Mouse (Mus musculus) kidney, adult 9 months (tissue): ENCODE measurements around the gene Rpl23.
"Not testable (repeated sequence)": the region's sequence is repeated elsewhere in the genome, so short reads cannot be mapped to it uniquely, and the experiment has no call there.

Source experiments
- DNase-seq: peaks from one replicate; pipeline ENCODE4 v3.0.0; 2022

The Rpl23 gene

GRCm38 (mm10) chr11:97798782-97799145 lies 16.5 kb upstream of the Rpl23 start, which contains the start of gene Lasp1:
Gene Lasp1 (plus strand): TSS chr11:97799000.
- DNase-seq: peak; percentile 90

- no peak for DNase-seq
Measured at GRCm38 (mm10) chr11:97798083-97798435, 15.8 kb upstream of the Rpl23 start.

- no peak for DNase-seq
Measured at GRCm38 (mm10) chr11:97797369-97798082, 15.3 kb upstream of the Rpl23 start.

GRCm38 (mm10) chr11:97796910-97797309 lies 14.7 kb upstream of the Rpl23 start:
- peak; percentile 82 for DNase-seq

- peak; percentile 84 for DNase-seq
Measured at GRCm38 (mm10) chr11:97793165-97793564, 10.9 kb upstream of the Rpl23 start.

- DNase-seq: not testable (repeated sequence)
Measured at GRCm38 (mm10) chr11:97790778-97791438, 8.7 kb upstream of the Rpl23 start.

GRCm38 (mm10) chr11:97789727-97790126 lies 7.5 kb upstream of the Rpl23 start:
- DNase-seq: no peak

- DNase-seq: no peak
Measured at GRCm38 (mm10) chr11:97787961-97788360, 5.7 kb upstream of the Rpl23 start.

GRCm38 (mm10) chr11:97782564-97782895 lies 293 bp upstream of the Rpl23 start:
- no peak for DNase-seq

- no peak for DNase-seq
Measured at GRCm38 (mm10) chr11:97781478-97781831, 782 bp downstream of the Rpl23 start.

GRCm38 (mm10) chr11:97779968-97780701 lies 2.1 kb downstream of the Rpl23 start:
- no peak for DNase-seq

- no peak for DNase-seq
Measured at GRCm38 (mm10) chr11:97778918-97779317, 3.3 kb downstream of the Rpl23 start.

GRCm38 (mm10) chr11:97777129-97777529 lies 5.1 kb downstream of the Rpl23 start:
- peak; percentile 43 for DNase-seq

GRCm38 (mm10) chr11:97776497-97777128 lies 5.6 kb downstream of the Rpl23 start:
- DNase-seq: no peak

- DNase-seq: no peak
Measured at GRCm38 (mm10) chr11:97775808-97776496, 6.3 kb downstream of the Rpl23 start, which contains the start of gene 1700001P01Rik. Gene 1700001P01Rik (minus strand): TSS chr11:97775918.

GRCm38 (mm10) chr11:97775186-97775585 lies 7.1 kb downstream of the Rpl23 start:
- DNase-seq: no peak

- DNase-seq: no peak
Measured at GRCm38 (mm10) chr11:97771410-97771809, 10.8 kb downstream of the Rpl23 start.

GRCm38 (mm10) chr11:97769704-97770103 lies 12.5 kb downstream of the Rpl23 start:
- no peak for DNase-seq

- DNase-seq: peak; percentile 97
Measured at GRCm38 (mm10) chr11:97766154-97766881, 15.9 kb downstream of the Rpl23 start, which contains the start of gene Cwc25. Gene Cwc25 (minus strand): TSS chr11:97766556.

GRCm38 (mm10) chr11:97761638-97762037 lies 20.6 kb downstream of the Rpl23 start:
- DNase-seq: no peak

GRCm38 (mm10) chr11:97758942-97759341 lies 23.3 kb downstream of the Rpl23 start:
- DNase-seq: no peak

- no peak for DNase-seq
Measured at GRCm38 (mm10) chr11:97758125-97758524, 24.1 kb downstream of the Rpl23 start.
